Mouse (Mus musculus): ENCODE results near the gene Gm9732.
"Not testable (repeated sequence)": the region's sequence is repeated elsewhere in the genome, so short reads cannot be mapped to it uniquely, and the experiment has no call there.

Gene Gm9732

DNA sequence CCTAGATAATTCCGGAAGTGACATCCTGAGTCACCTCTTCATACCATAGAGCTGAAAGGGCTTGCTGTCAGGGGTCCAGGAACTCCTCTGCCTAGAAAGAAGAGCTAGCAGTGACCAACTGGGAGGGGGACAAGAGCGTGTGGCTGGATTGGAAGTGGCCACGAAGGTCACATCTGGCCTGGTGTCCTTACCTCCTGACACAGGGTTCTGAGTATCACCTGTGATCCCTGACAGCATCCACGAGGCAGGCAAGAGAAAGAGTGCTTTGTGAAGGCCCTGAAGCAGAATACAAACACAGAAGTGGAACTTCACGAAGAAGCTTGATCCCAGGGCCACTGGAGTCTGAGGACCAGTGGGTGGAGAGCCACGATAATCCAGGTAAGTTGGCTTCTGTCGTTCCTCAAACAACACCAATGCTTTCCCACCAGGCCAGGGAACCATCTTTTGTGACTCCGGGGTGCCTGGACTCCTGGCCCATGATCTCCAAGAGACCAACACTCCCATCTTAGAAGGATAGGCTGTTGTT is at the start of gene Gm9732:
Gm9732 (plus strand) TSS at position 51 of the 526 bp plus-strand sequence.
- DNase-seq (ENCODE audit: low read depth), result not testable (repeated sequence)

- DNase-seq (ENCODE audit: low read depth), result not testable (repeated sequence)
Measured at GRCm38 (mm10) chr14:43235204-43235603, 39.6 kb upstream of the Gm9732 start, which contains the start of gene Gm8122. Gene Gm8122, minus strand, starts transcription at chr14:43235304.

- not testable (repeated sequence) for DNase-seq (ENCODE audit: low read depth)
Measured at GRCm38 (mm10) chr14:43237769-43238168, 37.1 kb upstream of the Gm9732 start.

DNA sequence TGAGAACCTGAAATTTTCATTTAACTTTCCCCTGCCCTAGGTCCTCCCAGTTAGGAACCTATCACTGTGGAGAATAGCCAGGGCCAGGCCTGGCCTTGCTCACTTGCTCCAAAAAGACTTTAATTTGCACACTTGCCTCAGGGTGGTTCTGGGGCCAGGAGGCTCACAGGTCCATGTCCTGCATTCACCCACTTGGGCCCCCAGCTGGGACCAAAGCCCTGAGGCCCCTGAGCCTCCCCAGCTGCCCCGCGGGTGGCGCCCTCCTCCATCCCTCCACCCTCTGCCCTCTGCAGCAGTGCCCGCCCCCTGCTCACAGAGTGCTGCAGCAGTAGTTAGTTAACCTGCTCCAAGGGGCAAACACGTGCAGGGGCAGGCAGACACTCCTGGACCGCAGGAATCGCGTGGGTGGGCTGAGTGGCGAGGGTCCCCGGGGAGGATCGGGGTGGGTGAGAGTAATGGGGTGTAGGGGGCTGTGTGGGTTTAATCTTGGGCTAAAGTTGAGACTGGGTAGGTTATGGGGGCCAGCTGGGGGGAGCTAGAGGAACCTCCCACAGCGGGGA is 25.1 kb upstream of the Gm9732 start:
- not testable (repeated sequence) for DNase-seq (ENCODE audit: low read depth)

DNA sequence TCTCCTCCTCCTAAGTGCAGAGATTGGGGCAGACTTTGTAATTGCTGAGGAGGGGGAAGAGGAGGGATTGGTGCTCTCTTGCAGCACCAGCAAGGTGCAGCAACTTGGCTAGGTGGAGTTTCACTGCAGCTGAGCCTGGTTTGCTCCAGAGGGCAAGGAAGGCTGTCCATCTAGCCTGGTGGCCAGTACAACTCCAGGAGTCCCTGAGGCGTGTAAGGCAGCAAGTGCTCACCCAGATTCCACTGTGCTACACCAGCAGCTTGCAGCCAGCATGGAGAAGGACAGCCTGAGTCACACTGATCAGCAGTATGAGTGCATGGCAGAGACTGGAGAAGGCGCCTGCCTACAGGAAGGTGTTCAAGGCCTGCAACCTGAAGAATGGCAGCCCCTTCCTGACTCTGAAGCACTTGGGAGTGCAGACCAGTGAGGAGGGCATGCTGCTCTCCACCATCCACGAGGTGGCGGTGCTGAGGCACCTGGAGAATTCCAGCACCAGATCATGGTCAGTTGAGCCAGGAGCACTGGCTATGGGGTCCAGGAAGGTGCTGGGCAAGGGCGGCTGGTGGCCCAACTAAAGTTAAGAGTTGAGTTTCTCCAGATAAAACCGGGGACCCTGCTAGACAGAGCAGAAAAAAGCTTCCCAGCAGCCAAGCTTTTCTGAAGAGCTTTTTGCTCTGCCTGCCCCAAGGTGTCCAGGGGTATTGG is 24.1 kb upstream of the Gm9732 start:
- not testable (repeated sequence) for DNase-seq (ENCODE audit: low read depth)

DNA sequence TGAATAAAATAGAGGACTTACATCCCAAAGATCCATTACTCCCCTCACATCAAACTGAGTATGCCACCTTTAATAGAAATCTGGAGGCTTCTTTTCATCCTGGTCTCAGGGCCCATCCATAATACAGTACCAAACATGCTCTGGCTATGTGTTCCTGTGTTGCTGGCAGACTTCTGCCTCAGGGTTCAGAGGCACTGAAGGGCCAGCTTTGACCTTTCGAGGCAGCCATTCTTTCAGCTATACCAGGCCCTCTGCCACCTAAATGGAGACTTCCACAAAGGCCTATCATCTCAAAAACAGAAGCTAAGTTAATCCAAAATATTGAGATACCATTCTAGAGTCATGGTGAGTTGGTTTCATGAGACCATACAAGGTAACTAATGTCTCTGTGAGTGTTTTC is 18.3 kb upstream of the Gm9732 start:
- not testable (repeated sequence) for DNase-seq (ENCODE audit: low read depth)

DNA sequence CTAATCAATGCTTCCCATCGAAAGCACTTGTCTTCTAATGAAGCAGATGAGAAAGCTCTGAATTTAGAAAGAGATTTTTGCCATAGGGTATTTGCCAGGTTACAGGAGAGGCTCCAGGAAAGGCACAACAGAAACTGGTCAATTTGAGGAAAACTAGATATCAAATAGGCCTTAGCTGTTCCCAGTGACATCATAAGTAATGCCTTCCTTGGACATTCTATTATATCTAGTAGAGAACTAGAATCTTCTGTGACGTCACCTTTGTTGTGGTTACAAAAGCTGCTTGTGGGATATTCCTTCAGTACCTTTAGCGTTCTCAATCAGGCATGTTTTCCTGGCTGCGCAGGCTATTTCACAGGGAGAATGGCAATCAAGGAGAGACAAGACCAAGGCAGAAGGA is 16.5 kb upstream of the Gm9732 start, which contains the start of gene Gm8126:
Gm8126 (plus strand) TSS at position 301 of the 400 bp plus-strand sequence.
- not testable (repeated sequence) for DNase-seq (ENCODE audit: low read depth)

GRCm38 (mm10) chr14:43263421-43263820 is 11.4 kb upstream of the Gm9732 start:
- DNase-seq (ENCODE audit: low read depth), result not testable (repeated sequence)

GRCm38 (mm10) chr14:43268521-43269084 is 6.2 kb upstream of the Gm9732 start:
- DNase-seq (ENCODE audit: low read depth), result not testable (repeated sequence)

DNA sequence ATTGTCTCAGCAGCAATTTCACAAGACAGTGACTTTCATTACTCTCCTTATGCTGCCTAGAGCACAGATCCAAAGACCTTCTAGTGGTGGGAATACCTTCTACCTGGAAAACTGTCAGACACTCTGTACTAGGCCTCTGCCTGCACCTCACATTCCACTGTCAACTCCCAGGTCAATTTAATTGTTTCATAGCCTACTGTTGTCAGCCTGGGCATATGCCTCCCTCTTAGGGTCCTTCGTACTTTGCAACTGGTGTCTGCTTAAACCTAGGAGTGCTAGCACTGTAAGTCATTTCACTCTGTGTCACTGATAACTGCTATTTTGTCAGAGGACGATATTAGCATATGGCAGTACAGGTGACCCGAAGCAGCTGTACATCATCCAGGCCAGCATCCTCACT is 5.6 kb upstream of the Gm9732 start:
- not testable (repeated sequence) for DNase-seq (ENCODE audit: low read depth)

GRCm38 (mm10) chr14:43273161-43273560 is 1.7 kb upstream of the Gm9732 start:
- not testable (repeated sequence) for DNase-seq (ENCODE audit: low read depth)

- DNase-seq (ENCODE audit: low read depth), result not testable (repeated sequence)
Measured at GRCm38 (mm10) chr14:43275752-43276151, 916 bp downstream of the Gm9732 start.

GRCm38 (mm10) chr14:43277468-43277867 is 2.6 kb downstream of the Gm9732 start:
- DNase-seq (ENCODE audit: low read depth), result not testable (repeated sequence)

DNA sequence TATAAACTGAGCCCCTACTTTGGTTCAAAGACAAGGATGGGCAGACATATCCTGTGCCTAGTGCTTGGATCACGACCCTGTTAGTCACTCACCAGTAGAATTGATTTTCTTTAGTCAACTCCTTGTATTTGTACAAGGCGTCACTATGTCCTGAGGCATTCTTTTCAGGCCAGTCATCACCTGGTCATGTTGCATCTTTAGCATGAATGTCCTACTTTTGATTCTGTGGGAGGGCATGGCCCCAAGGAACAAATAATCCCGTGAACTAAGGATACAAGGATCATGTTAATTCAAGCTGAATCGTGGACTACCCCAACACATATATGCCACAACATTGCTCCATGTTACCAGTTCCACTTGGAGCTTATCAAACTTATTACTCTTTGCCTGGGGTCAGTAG is 3.3 kb downstream of the Gm9732 start:
- DNase-seq (ENCODE audit: low read depth), result not testable (repeated sequence)

DNA sequence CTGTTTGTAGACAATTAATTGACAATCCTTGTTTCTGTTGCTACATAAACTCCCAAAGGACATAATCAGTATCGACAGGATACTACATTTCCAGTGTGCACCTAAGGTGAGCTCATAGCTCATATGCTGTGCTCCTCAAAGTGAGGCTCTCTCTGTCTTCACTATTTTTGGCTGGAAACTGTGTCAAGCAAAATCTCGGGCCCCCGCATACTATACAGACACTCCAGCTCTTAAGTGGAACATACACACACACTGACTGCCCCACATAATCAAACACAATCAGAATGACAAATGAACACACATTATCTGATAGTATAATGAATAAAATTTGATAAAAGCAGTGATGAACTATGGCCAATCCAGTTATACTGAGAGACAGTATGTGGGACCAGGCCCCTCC is 3.8 kb downstream of the Gm9732 start:
- DNase-seq (ENCODE audit: low read depth), result not testable (repeated sequence)

DNA sequence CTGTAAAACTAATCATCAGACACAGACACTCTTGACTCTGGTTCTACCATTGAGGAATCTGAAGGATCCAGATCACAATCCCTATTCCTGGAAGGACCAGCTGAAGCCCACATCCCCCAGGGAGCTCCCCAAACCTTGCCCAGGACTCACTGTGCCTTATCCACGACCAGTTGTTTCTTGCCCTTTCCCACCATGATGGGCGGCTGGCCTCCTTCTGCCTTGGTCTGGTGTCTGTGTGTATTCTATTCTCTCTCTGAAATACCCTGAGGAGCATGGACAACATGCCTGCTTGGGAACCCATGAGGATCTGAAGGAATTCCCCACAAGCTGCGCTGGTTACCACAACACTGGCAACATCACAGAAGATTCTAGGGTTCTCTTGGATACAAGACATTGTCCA is 18.7 kb downstream of the Gm9732 start, which contains the start of gene Gm8127:
Gm8127 (minus strand) TSS at position 330 of the 400 bp plus-strand sequence.
- DNase-seq (ENCODE audit: low read depth), result not testable (repeated sequence)

DNA sequence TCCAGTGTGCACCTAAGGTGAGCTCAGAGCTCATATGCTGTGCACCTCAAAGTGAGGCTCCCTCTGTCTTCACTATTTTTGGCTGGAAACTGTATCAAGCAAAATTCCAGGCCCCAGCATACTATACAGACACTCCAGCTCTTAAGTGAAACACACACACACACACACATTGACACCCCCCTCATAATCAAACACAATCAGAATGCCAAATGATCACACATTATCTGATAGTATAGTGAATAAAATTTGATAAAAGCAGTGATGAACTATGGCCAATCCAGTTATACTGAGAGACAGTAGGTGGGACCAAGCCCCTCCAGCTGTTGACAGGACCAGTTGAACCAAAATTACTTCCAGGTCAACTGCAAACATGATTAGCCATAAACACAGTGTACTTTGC is 44.7 kb downstream of the Gm9732 start:
- DNase-seq (ENCODE audit: low read depth), result not testable (repeated sequence)

- not testable (repeated sequence) for DNase-seq (ENCODE audit: low read depth)
Measured at GRCm38 (mm10) chr14:43328603-43329002, 53.8 kb downstream of the Gm9732 start.

GRCm38 (mm10) chr14:43331362-43331880 is 56.6 kb downstream of the Gm9732 start:
- not testable (repeated sequence) for DNase-seq (ENCODE audit: low read depth)

- not testable (repeated sequence) for DNase-seq (ENCODE audit: low read depth)
Measured at GRCm38 (mm10) chr14:43337646-43338045, 62.8 kb downstream of the Gm9732 start.

- DNase-seq (ENCODE audit: low read depth), result not testable (repeated sequence)
Measured at GRCm38 (mm10) chr14:43347711-43348110, 72.9 kb downstream of the Gm9732 start, which contains the start of gene 1700001F09Rik. Gene 1700001F09Rik, minus strand, starts transcription at chr14:43347811.

DNA sequence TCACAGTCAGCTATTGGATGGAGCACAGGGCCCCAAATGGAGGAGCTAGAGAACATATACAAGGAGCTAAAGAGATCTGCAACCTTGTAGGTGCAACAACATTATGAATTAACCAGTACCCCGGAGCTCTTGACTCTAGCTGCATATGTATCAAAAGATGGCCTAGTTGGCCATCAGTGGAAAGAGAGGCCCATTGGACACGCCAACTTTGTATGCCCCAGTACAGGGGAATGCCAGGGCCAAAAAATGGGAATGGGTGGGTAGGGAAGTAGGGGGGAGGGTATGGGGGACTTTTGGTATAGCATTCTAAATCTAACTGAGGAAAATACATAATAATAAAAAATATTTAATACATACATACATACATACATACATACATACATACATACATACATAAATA is 78.1 kb downstream of the Gm9732 start:
- not testable (repeated sequence) for DNase-seq (ENCODE audit: low read depth)

Measured in c-Kit-positive CD71-negative TER-119-negative erythroid progenitor cells, embryonic 14.5 days (primary cell).